Mouse (Mus musculus): Measurements from ENCODE around the gene Tbca.

DNA sequence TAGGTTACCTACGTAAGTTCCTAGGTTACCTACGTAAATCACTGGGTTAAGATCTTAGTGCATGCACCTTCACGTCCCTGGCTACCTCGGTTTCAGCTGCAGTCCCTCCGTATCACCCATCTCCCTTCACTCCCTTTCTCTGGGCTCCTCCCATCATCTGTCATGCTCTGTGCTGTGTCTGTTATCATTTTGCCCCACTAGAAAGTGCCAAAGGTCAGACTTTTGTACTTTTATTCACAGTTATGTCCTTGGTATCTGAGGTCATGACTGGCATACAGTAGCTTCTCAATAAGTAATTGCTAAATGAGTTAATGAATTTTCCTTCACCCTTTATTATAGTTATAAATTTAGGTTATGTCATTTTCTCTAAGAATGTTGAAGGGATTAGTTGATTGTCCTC lies 37.7 kb downstream of the Tbca start:
- TF ChIP-seq POLR2A (IDR thresholded peaks at IDR 0.05; ENCODE audit: insufficient read depth, low read length) (no peak), CTCF (IDR thresholded peaks at IDR 0.05; ENCODE audit: low read depth, low read length) (no peak), EP300 (IDR thresholded peaks at IDR 0.05; ENCODE audit: insufficient read depth, low read depth, low read length) (no peak)
